Mouse (Mus musculus) limb, embryonic 11.5 days (tissue): ENCODE measurements around the gene Tceal5. TPM values are rescaled to one million over a fixed set of nuclear protein-coding genes. Genes with fewer than 3 reads are reported as not detected.

ENCODE experiments used
- ATAC-seq: fragments of 200-750 bp; cut with Nextera tagmentation; 2 replicates; pipeline ENCODE4 v1.8.0; 2017; ENCODE audit warnings: low read depth; ENCODE audit not compliant: insufficient number of reproducible peaks, low FRiP score, low TSS enrichment
- DNase-seq: peaks from one replicate; pipeline ENCODE4 v3.0.0-alpha.2; 2015; ENCODE audit warnings: low spot score
- H3K27ac ChIP-seq: fragments of 300-500 bp; sonication (generic); replicated peaks from 2 replicates; pipeline ENCODE4 v1.5.1; 2014; ENCODE audit warnings: low read depth, mild to moderate bottlenecking, low read length
- H3K27me3 ChIP-seq: fragments of 300-500 bp; sonication (generic); 2 replicates; pipeline ENCODE4 v1.6.1; 2014; ENCODE audit warnings: mild to moderate bottlenecking, low read length, mixed read lengths; ENCODE audit not compliant: control insufficient read depth, insufficient read depth
- H3K36me3 ChIP-seq: fragments of 300-500 bp; sonication (generic); 2 replicates; pipeline ENCODE4 v1.6.1; 2014; ENCODE audit warnings: mild to moderate bottlenecking, low read length, moderate library complexity, mixed read lengths; ENCODE audit not compliant: control insufficient read depth, insufficient read depth
- H3K4me1 ChIP-seq: fragments of 300-500 bp; sonication (generic); 2 replicates; pipeline ENCODE4 v1.6.1; 2014; ENCODE audit warnings: low read length, mixed read lengths; ENCODE audit not compliant: control insufficient read depth, insufficient read depth
- H3K4me2 ChIP-seq: fragments of 300-500 bp; sonication (generic); 2 replicates; pipeline ENCODE4 v1.6.1; 2014; ENCODE audit warnings: low read depth, mild to moderate bottlenecking, moderate library complexity; ENCODE audit not compliant: severe bottlenecking
- H3K4me3 ChIP-seq: fragments of 300-500 bp; sonication (generic); 2 replicates; pipeline ENCODE4 v1.5.1; 2014; ENCODE audit warnings: low read depth, low read length
- H3K9ac ChIP-seq: fragments of 300-500 bp; sonication (generic); 2 replicates; pipeline ENCODE4 v1.6.1; 2014; ENCODE audit warnings: mild to moderate bottlenecking, low read length
- H3K9me3 ChIP-seq: fragments of 300-500 bp; sonication (generic); 2 replicates; pipeline ENCODE4 v1.6.1; 2016; ENCODE audit warnings: low read length; ENCODE audit not compliant: control insufficient read depth
- WGBS: fragments of 180-500 bp; shearing (Covaris S2); extraction: QIAGEN DNeasy Blood & Tissue Kit; methylation state at CpG from one replicate; pipeline ENCODE4 v1.1.7; 2014; 5-methylcytosine and 5-hydroxymethylcytosine counted together
- polyA plus RNA-seq: library from polyadenylated mRNA; unstranded; fragments of >200 nt; fragmentation: Nextera tagmentation; extraction: Ambion mirVana; gene quantifications from 2 replicates; pipeline ENCODE4 v1.2.1, GENCODE M21; 2014

Tceal5 gene
- polyA plus RNA-seq, 1 experiment from 2014 or later: 1.8 TPM

GRCm38 (mm10) chrX:136195193-136195944 lies 8.3 kb downstream of the Tceal5 start:
- no peaks in the 10 kb centered on the region for H3K36me3 ChIP-seq
- H3K4me3 ChIP-seq: no peak overlapping the region
- H3K4me2 ChIP-seq: no peak overlapping the region
- no peak overlapping the region for H3K27ac ChIP-seq
- DNase-seq (no peak), ATAC-seq (no peak)
- WGBS: 85% methylated on average over 16 of the region's 16 CpGs
- no peaks in the 10 kb centered on the region for H3K4me1 ChIP-seq
- no peaks in the 10 kb centered on the region for H3K27me3 ChIP-seq
- no peaks in the 10 kb centered on the region for H3K9me3 ChIP-seq
- no peak overlapping the region for H3K9ac ChIP-seq

DNA sequence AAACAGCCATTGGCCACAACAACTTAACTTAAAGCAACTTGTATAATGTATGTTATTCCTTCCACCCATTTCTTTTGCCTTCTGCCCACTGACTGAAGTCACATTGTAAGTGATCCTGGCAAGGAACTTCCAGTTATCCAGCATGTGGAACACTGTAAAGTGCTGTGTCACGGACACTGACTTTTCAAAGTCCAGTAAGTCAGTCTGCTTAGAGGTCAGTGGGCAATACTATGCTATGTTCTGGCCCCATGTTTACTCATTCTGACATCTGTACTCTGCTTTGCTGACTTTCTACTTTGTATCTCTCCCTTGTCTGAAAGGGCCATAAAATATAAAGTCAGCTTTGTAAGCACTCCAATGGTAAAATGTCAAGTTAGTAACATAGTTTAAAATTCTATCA lies 20.6 kb downstream of the Tceal5 start:
- WGBS: 88% methylated on average over 1 of the region's 1 CpGs
- H3K27ac ChIP-seq: no peak overlapping the region
- no peak overlapping the region for H3K4me3 ChIP-seq
- H3K4me1 ChIP-seq: no peaks in the 10 kb centered on the region
- H3K36me3 ChIP-seq: no peaks in the 10 kb centered on the region
- no peaks in the 10 kb centered on the region for H3K9me3 ChIP-seq
- no peak overlapping the region for H3K9ac ChIP-seq
- H3K27me3 ChIP-seq: no peaks in the 10 kb centered on the region
- no peak overlapping the region for H3K4me2 ChIP-seq
- no peak for DNase-seq
- ATAC-seq: no peak

DNA sequence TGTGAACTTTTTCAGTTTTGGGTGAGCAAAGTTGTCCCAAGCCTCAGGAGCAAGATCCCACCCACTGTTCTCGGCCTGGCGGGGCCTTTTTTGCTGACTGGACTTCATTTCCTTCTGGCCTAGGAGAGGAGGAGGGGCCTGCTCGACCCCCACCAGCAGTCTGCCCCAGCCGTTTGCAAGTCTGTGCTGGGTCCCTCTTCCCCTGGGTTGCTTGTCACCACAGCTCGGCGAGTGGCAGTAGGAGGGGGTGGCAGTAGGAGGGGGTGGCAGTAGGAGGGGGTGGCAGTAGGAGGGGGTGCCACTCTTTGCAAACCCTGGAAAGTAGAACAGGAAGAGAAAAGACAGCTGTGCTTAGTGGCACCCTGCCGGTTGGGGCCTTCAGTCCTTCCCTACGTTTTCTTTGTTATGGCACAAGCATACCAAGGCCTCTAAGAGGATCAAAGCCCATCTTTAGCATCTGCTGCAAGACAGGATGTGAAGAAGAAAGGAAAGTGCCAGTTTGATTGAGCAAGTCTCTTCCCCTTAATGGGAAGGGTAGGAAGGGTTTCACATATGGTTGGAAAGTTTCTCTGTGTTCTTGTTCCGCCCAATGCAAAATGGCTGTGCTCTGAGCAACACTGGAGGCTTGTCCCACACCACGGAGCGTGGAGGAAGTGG lies 22.7 kb downstream of the Tceal5 start:
- H3K4me3 ChIP-seq: no peak overlapping the region
- peak; percentile 39 for DNase-seq
- H3K27me3 ChIP-seq: no peaks in the 10 kb centered on the region
- 33% methylated on average over 10 of the region's 11 CpGs for WGBS
- H3K9me3 ChIP-seq: no peaks in the 10 kb centered on the region
- no peak for ATAC-seq
- H3K36me3 ChIP-seq: no peaks in the 10 kb centered on the region
- no peaks in the 10 kb centered on the region for H3K4me1 ChIP-seq
- no peak overlapping the region for H3K9ac ChIP-seq
- H3K4me2 ChIP-seq: no peak overlapping the region
- no peak overlapping the region for H3K27ac ChIP-seq

DNA sequence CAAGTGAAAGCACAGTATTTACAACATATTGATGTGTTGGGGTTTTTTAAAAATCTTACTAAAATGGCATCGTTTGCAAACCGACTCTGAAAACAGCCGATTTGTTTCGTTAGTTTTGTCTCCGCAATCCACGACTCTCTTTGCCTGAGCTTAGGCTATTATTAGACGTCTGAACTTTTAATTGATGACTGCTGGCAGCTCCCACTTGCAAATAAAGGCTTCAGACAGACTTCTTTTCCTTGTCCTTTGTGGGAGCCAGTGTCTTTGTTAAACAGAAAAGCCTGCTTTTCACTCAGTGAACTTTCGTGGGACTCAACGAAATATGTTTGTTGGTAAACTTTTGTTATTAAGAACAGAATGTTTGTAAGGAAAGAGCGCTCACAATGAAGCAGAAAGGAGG lies 30.9 kb downstream of the Tceal5 start:
- no peak for ATAC-seq
- Histone ChIP-seq H3K27ac (no peak overlapping the region), H3K4me3 (peak overlapping the region; percentile 35; the same call in 1 of the 2 replicates), H3K27me3 (no peaks in the 10 kb centered on the region), H3K4me1 (no peaks in the 10 kb centered on the region), H3K36me3 (no peaks in the 10 kb centered on the region), H3K9me3 (no peaks in the 10 kb centered on the region), H3K9ac (peak overlapping the region; percentile 22; the same call in 1 of the 2 replicates), H3K4me2 (peak overlapping the region; percentile 34; the same call in 1 of the 2 replicates)
- WGBS: 27% methylated on average over 10 of the region's 10 CpGs
- peak; percentile 21 for DNase-seq

DNA sequence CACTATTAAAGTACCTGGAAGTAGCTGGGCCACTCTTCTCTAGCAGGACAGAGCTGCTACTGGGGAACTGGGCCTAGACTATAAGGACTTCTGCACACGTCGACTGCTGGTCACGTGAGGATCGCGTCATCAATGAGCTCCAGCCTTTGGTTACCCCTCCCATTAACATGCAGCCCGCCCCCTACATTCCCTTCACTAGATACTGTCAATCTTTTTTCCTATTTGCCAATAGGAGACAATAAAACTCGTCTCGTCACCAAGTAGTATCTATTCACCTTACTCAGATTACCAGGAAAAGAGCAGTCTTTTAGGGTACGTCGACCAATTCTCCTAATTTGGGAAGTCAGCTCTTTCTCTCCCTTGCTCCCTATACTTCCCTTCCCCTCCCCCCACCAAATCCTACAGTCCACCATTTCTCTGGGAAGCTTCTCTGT lies 31.5 kb downstream of the Tceal5 start, which contains the start of gene Tceal8:
Gene Tceal8 (minus strand): TSS at position 225 of the 434 bp plus-strand sequence.
- Histone ChIP-seq H3K36me3 (no peaks in the 10 kb centered on the region), H3K9me3 (no peaks in the 10 kb centered on the region), H3K4me3 (peak within 1 kb of the TSS; percentile 35), H3K4me1 (no peaks in the 10 kb centered on the region), H3K27me3 (no peaks in the 10 kb centered on the region), H3K27ac (peak within 1 kb of the TSS; percentile 56; the same call in 1 of the 2 replicates), H3K4me2 (peak within 1 kb of the TSS; percentile 39), H3K9ac (peak within 1 kb of the TSS; percentile 70)
- 21% methylated on average over 10 of the region's 10 CpGs for WGBS
- DNase-seq (peak; percentile 72), ATAC-seq (peak; percentile 96)

GRCm38 (mm10) chrX:136171189-136172117 lies 32.2 kb downstream of the Tceal5 start:
- no peaks in the 10 kb centered on the region for H3K36me3 ChIP-seq
- H3K9me3 ChIP-seq: no peaks in the 10 kb centered on the region
- H3K4me1 ChIP-seq: no peaks in the 10 kb centered on the region
- DNase-seq: peak; percentile 75
- WGBS: 19% methylated on average over 24 of the region's 24 CpGs
- H3K4me3 ChIP-seq: peak overlapping the region; percentile 35
- peak; percentile 69; the same call in 1 of the 2 replicates for ATAC-seq
- H3K4me2 ChIP-seq: peak overlapping the region; percentile 39
- peak overlapping the region; percentile 56; the same call in 1 of the 2 replicates for H3K27ac ChIP-seq
- no peaks in the 10 kb centered on the region for H3K27me3 ChIP-seq
- peak overlapping the region; percentile 70 for H3K9ac ChIP-seq

- no peak overlapping the region for H3K9ac ChIP-seq
- H3K27ac ChIP-seq: no peak overlapping the region
- H3K4me3 ChIP-seq: peak overlapping the region; percentile 35
- H3K4me2 ChIP-seq: peak overlapping the region; percentile 39
- no peak for DNase-seq
- no peaks in the 10 kb centered on the region for H3K4me1 ChIP-seq
- H3K9me3 ChIP-seq: no peaks in the 10 kb centered on the region
- H3K36me3 ChIP-seq: no peaks in the 10 kb centered on the region
- no peaks in the 10 kb centered on the region for H3K27me3 ChIP-seq
- no peak for ATAC-seq
- 69% methylated on average over 10 of the region's 10 CpGs for WGBS
Observed at GRCm38 (mm10) chrX:136170625-136171024, 33.1 kb downstream of the Tceal5 start.
